Mouse (Mus musculus) hindbrain, embryonic 16.5 days (tissue): ENCODE measurements around the gene Pcsk6. TPM values are rescaled to one million over a fixed set of nuclear protein-coding genes. Genes with fewer than 3 reads are reported as not detected.

Source experiments
- ATAC-seq: fragments of 200-750 bp; cut with Nextera tagmentation; 2 replicates; pipeline ENCODE4 v1.8.0; 2017; ENCODE audit warnings: moderate TSS enrichment, moderate library complexity
- H3K27ac ChIP-seq: fragments of 300-500 bp; sonication (generic); 2 replicates; pipeline ENCODE4 v1.5.1; 2014; ENCODE audit warnings: low read depth, mild to moderate bottlenecking, control low read depth, low read length, moderate library complexity
- H3K27me3 ChIP-seq: fragments of 300-500 bp; sonication (generic); replicated peaks from 2 replicates; pipeline ENCODE4 v1.6.1; 2014; ENCODE audit warnings: low read length; ENCODE audit not compliant: control insufficient read depth, insufficient read depth
- H3K36me3 ChIP-seq: fragments of 300-500 bp; sonication (generic); 2 replicates; pipeline ENCODE4 v1.6.1; 2014; ENCODE audit warnings: mild to moderate bottlenecking, low read length, moderate library complexity, mixed read lengths; ENCODE audit not compliant: control insufficient read depth, insufficient read depth
- H3K4me1 ChIP-seq: fragments of 300-500 bp; sonication (generic); 2 replicates; pipeline ENCODE4 v1.6.1; 2014; ENCODE audit warnings: low read depth, low read length; ENCODE audit not compliant: control insufficient read depth, insufficient read depth
- H3K4me2 ChIP-seq: fragments of 300-500 bp; sonication (generic); 2 replicates; pipeline ENCODE4 v1.6.1; 2014; ENCODE audit warnings: mild to moderate bottlenecking, low read length, control low read depth, moderate library complexity
- H3K4me3 ChIP-seq: fragments of 300-500 bp; sonication (generic); 2 replicates; pipeline ENCODE4 v1.5.1; 2014; ENCODE audit warnings: mild to moderate bottlenecking, low read length, control low read depth, moderate library complexity
- H3K9ac ChIP-seq: fragments of 300-500 bp; sonication (generic); 2 replicates; pipeline ENCODE4 v1.6.1; 2014; ENCODE audit warnings: low read depth, mild to moderate bottlenecking, control low read depth, low read length, moderate library complexity
- H3K9me3 ChIP-seq: fragments of 300-500 bp; sonication (generic); 2 replicates; pipeline ENCODE4 v1.6.1; 2014; ENCODE audit warnings: mild to moderate bottlenecking, low read length, moderate library complexity; ENCODE audit not compliant: control insufficient read depth
- WGBS: fragments of 180-500 bp; shearing (Covaris S2); extraction: QIAGEN DNeasy Blood & Tissue Kit; methylation state at CpG from one replicate; pipeline ENCODE4 v1.1.7; 2014; 5-methylcytosine and 5-hydroxymethylcytosine counted together
- polyA plus RNA-seq: library from polyadenylated mRNA; unstranded; fragments of >200 nt; fragmentation: Nextera tagmentation; extraction: Ambion mirVana; gene quantifications from 2 replicates; pipeline ENCODE4 v1.2.1, GENCODE M21; 2015

Pcsk6 gene
- polyA plus RNA-seq, 1 experiment from 2014 or later, result 1.4 TPM

DNA sequence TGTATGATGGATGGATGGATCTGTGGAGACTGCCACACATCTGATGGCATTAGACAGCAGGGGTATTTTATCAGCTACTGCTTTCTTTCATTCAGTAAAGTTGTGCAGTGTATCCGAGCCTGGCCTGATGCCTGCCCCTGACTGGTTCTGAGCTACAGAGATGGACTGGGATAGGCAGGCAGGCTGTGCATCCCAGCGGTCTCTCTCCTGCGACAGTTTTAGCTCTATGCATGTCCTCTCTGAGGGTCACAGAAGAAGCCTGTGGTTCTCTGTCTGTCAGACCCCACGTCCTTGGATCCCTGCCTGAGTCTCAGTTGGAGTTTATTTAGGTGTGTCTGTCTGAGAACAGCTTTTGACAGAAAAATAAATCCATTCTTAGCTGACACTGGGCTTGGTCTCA is 16.7 kb downstream of the Pcsk6 start:
- no peaks in the 10 kb centered on the region for H3K27me3 ChIP-seq
- H3K4me3 ChIP-seq, result no peak overlapping the region
- 60% methylated on average over 4 of the region's 4 CpGs for WGBS
- peaks cover 6% of the 10 kb centered on the region for H3K4me1 ChIP-seq
- H3K9ac ChIP-seq, result no peak overlapping the region
- no peaks in the 10 kb centered on the region for H3K36me3 ChIP-seq
- no peak overlapping the region for H3K27ac ChIP-seq
- no peak for ATAC-seq
- no peak overlapping the region for H3K4me2 ChIP-seq
- no peaks in the 10 kb centered on the region for H3K9me3 ChIP-seq

DNA sequence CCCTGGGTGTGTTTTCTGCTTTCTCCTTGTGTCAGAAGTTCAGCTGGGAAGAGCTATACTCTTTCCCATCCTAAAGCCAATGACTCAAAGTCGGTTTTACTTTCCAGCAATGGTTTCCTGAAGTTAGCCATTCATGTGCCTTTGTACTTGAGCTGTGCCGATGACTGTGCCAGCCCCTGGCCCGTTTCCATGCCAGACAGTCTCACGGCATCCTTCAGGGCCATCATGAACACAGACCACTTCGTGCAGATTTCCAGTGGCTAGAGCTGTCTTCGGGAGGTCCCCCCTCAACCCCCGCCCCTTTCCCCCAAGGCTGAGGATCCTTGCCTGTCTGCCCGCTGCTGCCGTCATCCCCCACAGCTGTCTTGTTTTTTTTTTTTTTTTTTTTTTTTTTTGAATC is 17.8 kb downstream of the Pcsk6 start:
- Histone ChIP-seq H3K9ac (no peak overlapping the region), H3K36me3 (no peaks in the 10 kb centered on the region), H3K4me2 (no peak overlapping the region), H3K27ac (no peak overlapping the region), H3K4me1 (peaks cover 6% of the 10 kb centered on the region), H3K4me3 (no peak overlapping the region), H3K27me3 (no peaks in the 10 kb centered on the region), H3K9me3 (no peaks in the 10 kb centered on the region)
- ATAC-seq, result 0 out of 2 replicates have a peak, but pooled peaks have one; percentile 37
- WGBS, result 56% methylated on average over 9 of the region's 9 CpGs

DNA sequence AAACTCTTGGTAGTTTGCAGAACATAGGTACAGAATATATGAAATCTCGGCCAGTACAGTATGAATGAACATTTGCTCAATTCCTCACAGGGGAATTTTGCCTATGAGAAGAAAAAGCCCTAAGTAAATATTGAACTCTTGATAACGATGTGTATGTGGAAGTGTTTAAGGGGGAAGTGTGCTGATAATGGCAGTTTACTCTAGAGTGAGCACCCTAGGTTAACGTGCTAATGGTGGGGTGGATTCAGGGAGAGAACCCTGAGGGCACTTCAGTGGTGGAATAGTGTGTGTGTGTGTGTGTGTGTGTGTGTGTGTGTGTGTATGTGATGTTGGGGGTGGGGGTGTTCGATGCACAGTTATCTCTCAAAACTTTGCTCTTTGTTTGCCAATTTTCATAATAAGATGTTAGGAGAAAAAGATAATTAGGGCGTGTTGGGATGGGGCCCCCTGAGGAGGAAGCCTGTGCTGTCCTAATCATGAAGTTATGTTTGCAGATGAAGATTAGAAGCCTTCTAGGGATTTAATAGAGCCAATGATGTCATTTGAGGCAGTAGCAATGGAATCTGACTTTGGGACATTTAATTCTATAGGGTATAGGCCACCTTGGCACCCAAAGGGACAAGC is 19.2 kb downstream of the Pcsk6 start:
- H3K9ac ChIP-seq, result no peak overlapping the region
- H3K36me3 ChIP-seq, result no peaks in the 10 kb centered on the region
- no peak overlapping the region for H3K4me3 ChIP-seq
- H3K27me3 ChIP-seq, result no peaks in the 10 kb centered on the region
- H3K4me1 ChIP-seq, result peaks cover 6% of the 10 kb centered on the region
- 77% methylated on average over 5 of the region's 5 CpGs for WGBS
- ATAC-seq, result 0 out of 2 replicates have a peak, but pooled peaks have one; percentile 5
- peak overlapping the region; percentile 37 for H3K4me2 ChIP-seq
- no peak overlapping the region for H3K27ac ChIP-seq
- no peaks in the 10 kb centered on the region for H3K9me3 ChIP-seq

DNA sequence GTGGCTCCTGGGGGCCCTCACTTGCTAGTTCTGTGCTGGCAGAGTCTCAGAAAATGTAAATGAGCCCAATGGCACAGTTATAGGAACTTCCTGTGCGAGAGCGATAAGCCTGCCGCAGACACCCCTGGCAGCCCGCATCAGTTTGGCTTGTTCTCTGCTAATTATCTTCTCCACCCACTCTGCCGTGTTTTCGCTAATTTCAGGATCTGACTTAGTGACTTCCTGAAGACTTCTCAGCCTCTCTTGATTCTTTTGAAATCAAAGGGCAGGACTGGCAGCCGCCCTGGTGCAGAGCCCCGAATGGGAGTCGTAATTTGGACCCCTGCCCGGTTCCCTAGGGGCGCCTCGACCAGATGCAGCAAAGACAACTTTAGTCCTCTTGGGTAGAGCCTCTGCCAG is 19.8 kb downstream of the Pcsk6 start:
- Histone ChIP-seq H3K36me3 (no peaks in the 10 kb centered on the region), H3K27me3 (no peaks in the 10 kb centered on the region), H3K4me1 (peaks cover 6% of the 10 kb centered on the region), H3K4me2 (peak overlapping the region; percentile 37), H3K9me3 (no peaks in the 10 kb centered on the region), H3K9ac (no peak overlapping the region), H3K27ac (no peak overlapping the region), H3K4me3 (no peak overlapping the region)
- 39% methylated on average over 12 of the region's 12 CpGs for WGBS
- peak; percentile 48; the same call in 1 of the 2 replicates for ATAC-seq

DNA sequence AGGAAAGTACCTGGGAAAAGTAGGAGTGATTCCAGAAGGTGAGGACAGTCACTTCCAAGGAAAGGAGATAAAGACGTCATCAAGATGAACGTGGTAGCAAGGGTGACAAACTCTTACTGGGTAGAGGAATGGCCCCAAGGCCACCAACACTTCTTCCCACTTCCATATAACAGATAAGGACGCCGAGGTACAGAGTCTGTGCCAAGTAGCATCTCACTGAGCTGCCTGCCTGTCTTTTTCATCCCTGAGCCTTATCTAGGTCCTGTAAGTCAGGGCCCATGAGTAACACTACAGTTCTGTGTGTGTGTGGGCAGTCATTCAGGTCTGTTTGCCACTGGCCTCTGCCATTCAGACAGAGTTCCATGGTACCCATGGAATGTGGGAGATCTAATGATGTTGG is 23.4 kb downstream of the Pcsk6 start:
- H3K9ac ChIP-seq, result no peak overlapping the region
- ATAC-seq, result no peak
- H3K36me3 ChIP-seq, result no peaks in the 10 kb centered on the region
- H3K27ac ChIP-seq, result no peak overlapping the region
- H3K4me1 ChIP-seq, result peaks cover 6% of the 10 kb centered on the region
- H3K4me3 ChIP-seq, result no peak overlapping the region
- H3K4me2 ChIP-seq, result no peak overlapping the region
- no peaks in the 10 kb centered on the region for H3K27me3 ChIP-seq
- WGBS, result 88% methylated on average over 4 of the region's 4 CpGs
- no peaks in the 10 kb centered on the region for H3K9me3 ChIP-seq

DNA sequence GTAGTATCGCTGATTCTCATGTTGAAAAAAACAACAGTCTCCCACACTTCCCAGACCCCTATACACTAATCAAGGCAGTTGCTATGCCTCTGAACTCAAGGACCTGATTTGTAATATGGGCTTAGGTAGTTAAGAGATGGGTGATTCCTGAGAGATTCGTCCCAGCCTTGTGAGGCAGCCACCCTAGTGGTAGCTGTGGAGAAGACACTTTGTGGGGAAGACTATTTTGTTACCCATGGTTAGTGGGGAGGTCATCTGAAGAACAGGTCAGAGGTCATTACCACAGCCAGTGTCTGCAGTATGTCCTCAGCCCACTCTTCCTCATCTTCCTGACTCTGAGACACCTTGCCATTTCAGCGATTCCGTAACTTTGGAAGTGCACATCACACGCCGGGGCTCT is 24.3 kb downstream of the Pcsk6 start:
- Histone ChIP-seq H3K4me1 (peaks cover 6% of the 10 kb centered on the region), H3K9me3 (no peaks in the 10 kb centered on the region), H3K9ac (no peak overlapping the region), H3K27me3 (no peaks in the 10 kb centered on the region), H3K36me3 (no peaks in the 10 kb centered on the region), H3K4me2 (no peak overlapping the region), H3K27ac (no peak overlapping the region), H3K4me3 (no peak overlapping the region)
- 95% methylated on average over 6 of the region's 6 CpGs for WGBS
- no peak for ATAC-seq

DNA sequence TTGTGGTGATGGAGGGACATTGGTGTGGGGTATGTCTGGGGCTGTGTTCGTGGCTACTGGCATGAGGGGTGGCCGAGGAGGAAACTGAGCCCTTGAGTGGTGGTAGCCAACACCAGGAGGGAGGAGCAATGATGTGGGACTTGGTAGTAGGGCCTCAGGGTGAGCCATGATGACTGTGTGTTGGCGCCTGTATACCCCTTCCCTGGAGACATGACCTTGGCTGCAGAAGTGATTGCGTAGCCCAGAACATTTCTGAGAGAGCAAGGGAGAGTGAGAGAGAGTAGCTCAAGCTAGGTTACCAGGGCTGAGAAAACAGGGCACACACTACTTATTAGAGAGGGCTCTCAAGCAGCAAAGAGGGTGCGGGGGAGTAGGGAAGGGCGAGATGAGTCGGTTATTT is 30.3 kb downstream of the Pcsk6 start:
- no peak for ATAC-seq
- H3K9ac ChIP-seq, result no peak overlapping the region
- no peak overlapping the region for H3K4me2 ChIP-seq
- WGBS, result 84% methylated on average over 7 of the region's 7 CpGs
- no peak overlapping the region for H3K27ac ChIP-seq
- no peaks in the 10 kb centered on the region for H3K9me3 ChIP-seq
- no peaks in the 10 kb centered on the region for H3K36me3 ChIP-seq
- H3K4me3 ChIP-seq, result no peak overlapping the region
- H3K27me3 ChIP-seq, result no peaks in the 10 kb centered on the region
- H3K4me1 ChIP-seq, result peaks cover 3% of the 10 kb centered on the region; the same call in 1 of the 2 replicates

DNA sequence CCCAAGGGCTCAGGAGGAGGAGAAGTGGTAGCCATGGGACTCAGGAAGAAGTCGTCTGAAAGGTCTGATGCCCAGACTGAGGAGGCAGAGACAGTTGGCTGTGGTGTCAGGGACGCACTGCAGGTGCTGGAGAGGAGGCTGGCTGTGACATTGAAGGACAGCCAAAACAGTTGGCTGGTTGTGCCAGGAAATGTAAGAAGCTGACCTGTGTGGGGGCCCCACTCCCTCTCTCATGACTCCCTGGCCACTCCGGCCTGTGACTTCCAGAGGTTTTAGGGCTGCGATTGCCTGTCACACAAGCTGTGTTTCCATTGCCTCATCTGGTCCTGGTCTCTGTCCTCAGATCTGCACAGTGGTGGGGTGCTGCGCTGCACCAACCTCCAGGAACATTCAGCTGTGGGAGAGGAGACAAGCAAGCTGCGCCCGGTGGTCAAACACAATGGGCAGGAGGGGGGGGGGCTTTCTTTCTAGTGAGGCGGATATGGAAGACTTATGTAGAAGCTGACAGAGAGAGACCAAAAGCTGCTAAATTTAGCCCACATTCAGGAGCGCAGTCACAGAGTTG is 30.8 kb downstream of the Pcsk6 start:
- H3K27ac ChIP-seq, result no peak overlapping the region
- ATAC-seq, result peak; percentile 38; the same call in 1 of the 2 replicates
- no peak overlapping the region for H3K4me3 ChIP-seq
- no peak overlapping the region for H3K4me2 ChIP-seq
- no peak overlapping the region for H3K9ac ChIP-seq
- WGBS, result 55% methylated on average over 9 of the region's 9 CpGs
- peaks cover 3% of the 10 kb centered on the region; the same call in 1 of the 2 replicates for H3K4me1 ChIP-seq
- no peaks in the 10 kb centered on the region for H3K36me3 ChIP-seq
- H3K9me3 ChIP-seq, result no peaks in the 10 kb centered on the region
- no peaks in the 10 kb centered on the region for H3K27me3 ChIP-seq

DNA sequence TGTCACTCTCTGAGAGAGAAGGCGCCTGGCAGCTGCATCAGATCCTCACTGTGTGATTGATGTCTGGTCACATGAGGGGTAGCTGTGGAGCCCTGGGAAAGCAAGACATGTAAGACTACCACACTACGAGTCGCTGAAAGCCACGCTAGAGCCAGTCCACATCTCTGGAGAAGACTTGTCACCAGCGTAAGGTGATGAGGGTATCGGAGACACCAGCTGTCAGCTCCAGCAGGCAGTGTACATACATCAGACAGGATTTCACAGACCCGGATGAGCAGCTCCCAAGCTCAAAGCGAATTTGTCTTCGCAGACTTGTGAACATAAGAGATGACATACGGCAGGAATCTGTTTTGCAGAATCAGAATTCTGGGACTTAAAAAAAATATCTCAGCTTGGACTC is 32.0 kb downstream of the Pcsk6 start:
- Histone ChIP-seq H3K27ac (no peak overlapping the region), H3K9me3 (no peaks in the 10 kb centered on the region), H3K4me3 (no peak overlapping the region), H3K36me3 (no peaks in the 10 kb centered on the region), H3K9ac (no peak overlapping the region), H3K4me2 (no peak overlapping the region), H3K4me1 (peaks cover 3% of the 10 kb centered on the region; the same call in 1 of the 2 replicates), H3K27me3 (no peaks in the 10 kb centered on the region)
- 72% methylated on average over 10 of the region's 10 CpGs for WGBS
- ATAC-seq, result peak; percentile 51
